Mouse (Mus musculus) naive thymus-derived CD4-positive, alpha-beta T cell, adult 2 months (primary cell): ENCODE results near the gene Ccl1.

Source experiments
- DNase-seq: peaks from one replicate; pipeline ENCODE4 v3.0.0-alpha.2; 2011; ENCODE audit warnings: low read depth

Gene Ccl1

DNA sequence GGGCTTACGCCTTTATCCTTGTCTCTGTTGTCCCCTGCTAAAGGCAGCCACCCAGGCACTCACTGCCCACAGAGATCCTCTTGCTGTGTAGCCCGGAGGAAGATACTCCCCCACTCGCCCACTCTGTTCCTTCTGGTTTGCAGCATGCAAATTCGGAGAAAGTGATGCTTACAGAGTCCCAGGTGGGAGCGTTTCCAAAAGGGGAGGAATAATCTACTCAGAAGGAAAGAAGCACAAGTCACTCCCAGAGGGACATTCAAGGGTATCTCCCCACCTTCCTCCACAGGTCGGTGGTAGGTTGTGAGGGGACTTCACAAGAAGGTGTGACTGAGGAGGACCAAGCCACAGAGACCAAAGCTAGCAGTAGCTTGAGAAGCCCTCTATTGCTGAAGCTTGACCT lies 100.3 kb downstream of the Ccl1 start:
- no peak for DNase-seq

DNA sequence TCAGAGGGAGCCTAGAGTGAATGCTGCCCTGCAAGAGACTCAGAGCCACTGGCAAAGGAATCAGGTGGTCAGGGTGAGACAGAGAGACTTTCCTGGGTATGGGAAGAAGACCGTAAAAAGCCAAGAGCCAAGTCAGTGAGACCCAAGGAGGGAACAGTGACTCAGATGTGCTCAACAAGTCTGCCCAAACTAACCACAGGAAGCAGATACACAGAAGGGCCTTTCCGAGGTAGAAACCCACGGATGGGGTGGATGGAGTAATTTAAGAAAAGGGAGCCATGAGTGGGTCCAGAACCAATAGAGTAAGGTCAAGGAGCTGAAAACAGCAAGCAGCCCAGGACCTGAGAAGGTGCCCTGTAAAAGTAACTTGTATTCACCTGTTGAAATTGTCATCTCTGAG lies 101.8 kb downstream of the Ccl1 start:
- no peak for DNase-seq

DNA sequence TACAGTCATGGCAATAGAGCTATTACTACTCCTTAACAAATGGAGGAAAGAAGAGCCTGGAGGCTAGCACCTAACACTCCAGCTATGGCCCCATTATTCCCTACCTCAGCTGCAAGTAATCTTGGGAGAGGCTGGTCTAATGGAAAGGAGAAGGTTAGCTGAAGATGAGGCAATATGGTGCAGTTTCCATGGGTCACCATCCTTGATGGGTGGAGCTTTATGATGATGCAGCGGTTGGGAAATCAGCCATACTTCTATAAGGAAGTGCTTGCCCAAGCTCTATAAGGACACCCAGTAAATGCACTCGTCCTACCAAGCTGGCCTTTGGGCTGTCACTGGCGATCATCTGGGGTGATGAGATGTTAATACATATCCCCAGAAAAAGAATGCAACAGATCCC lies 107.7 kb downstream of the Ccl1 start:
- no peak for DNase-seq

DNA sequence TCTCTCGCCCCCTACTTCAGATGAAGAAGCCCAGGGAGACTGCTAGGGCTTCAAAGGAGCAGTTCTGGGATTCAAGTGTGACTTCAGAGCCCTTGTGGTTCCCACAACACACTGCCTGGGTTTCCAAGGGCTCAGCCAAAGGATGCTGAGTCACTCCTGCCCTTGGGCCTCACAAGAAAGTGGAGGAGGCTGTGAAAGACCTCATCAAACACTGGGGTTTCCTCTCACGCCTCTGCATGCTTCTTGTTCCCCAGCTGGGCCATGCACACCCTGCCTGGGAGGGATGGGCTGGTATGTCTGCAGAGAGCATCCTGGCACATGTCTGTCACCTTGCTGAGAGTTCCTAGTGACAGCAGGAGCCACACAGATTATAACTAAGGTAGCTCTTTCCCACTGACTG lies 110.5 kb downstream of the Ccl1 start:
- DNase-seq = no peak

DNA sequence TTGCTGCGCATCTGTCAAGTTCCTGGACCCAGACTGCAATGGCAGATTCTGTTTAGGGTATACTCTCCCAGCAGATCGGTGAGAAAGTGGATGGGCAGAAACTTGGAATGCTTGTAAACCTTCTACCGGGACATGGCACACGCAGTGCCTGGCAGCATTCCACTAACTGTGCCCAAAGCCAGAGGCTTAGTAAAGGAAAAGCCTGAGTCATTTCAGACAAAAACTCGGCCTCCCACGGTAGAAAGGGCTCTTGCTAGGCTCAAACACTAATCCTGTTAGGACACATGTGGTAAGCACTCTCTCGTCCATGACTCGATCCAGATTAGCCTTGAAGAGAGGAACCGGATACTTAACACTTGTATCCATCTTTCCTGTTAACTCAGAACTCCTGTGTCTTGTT lies 111.7 kb downstream of the Ccl1 start:
- no peak for DNase-seq

GRCm38 (mm10) chr11:82189782-82190563 lies 115.5 kb downstream of the Ccl1 start:
- no peak for DNase-seq

DNA sequence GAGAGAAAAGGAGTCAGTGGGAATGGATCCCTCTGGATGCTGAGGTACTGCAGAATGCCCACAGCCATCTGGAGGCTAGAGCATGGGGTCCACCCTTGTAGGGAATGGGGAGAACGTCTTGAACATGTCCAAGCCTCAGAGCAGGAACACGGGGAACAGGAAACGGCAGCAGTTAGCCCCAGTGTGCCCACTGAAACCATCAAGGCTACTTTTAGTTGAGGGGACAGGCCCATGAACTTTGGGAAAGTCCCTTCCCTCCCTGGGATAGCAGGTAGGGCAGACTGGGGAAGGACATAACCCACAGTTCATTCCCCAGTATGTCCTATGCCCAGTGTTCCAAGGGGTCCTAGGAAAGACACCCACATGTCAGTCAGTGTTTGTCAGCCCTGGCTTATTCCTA lies 119.8 kb downstream of the Ccl1 start:
- DNase-seq = no peak

- DNase-seq = peak; percentile 77
These were observed 122.1 kb downstream of the Ccl1 start for GRCm38 (mm10) chr11:82183281-82183935.

GRCm38 (mm10) chr11:82182401-82182800 lies 123.1 kb downstream of the Ccl1 start:
- no peak for DNase-seq

DNA sequence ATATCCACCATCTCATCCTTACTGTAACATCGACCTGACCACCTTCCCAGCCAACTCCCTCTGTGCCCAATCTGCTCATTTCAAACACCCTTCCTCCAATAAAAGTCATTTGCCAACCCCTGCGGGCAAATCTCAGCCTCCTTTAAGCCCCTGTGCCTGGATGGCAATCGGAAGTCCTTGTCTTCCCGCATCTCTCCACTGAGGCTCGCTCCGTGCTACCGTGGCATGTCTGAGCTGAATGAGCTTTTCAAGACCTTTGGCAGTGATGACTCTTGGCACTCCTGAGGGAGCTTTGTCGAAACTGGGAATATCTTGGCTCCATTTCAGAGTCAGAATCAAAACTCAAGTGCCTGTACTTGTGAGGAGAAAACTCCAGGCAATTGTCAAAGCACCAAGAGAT lies 124.2 kb downstream of the Ccl1 start:
- DNase-seq = no peak

DNA sequence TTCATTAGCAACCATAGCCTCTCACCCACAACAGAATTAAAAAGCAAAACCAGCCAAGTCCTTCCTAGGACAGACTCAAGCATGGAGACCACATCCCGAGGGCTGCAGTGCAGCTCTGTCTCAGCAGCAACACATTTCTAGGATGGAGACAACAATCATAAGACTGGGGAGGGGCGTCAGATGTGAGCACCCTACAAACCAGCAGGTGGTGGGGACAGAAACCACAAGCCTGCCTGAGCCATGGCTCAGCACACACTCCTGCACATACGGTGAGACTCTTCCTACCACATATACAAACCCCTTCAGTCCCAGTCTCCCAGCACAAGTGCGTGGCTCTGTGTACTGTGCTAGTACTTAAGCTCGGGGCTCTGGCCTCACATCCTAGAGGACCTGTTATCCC lies 127.3 kb downstream of the Ccl1 start:
- DNase-seq = no peak

DNA sequence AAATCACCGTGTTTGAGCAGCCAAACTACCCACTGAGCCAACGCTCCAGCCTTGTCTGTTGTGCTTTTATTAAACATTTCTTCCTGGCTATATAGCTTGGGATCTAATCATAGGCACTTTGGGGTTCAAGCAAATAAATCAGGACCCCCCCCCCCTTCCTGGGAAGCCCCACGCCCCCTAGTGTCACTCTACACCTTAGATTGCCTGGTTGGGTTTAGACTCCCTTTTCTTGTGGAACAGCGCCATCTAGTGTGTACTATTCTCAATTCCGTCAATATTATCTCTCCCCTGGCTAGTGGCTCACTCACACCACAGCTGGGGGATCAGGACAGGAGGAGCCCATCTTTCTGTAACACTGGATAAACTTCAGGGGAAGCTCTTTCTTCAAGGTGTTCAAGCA lies 127.8 kb downstream of the Ccl1 start:
- peak; percentile 83 for DNase-seq

- peak; percentile 68 for DNase-seq
These were observed 130.7 kb downstream of the Ccl1 start for GRCm38 (mm10) chr11:82174794-82175193.

DNA sequence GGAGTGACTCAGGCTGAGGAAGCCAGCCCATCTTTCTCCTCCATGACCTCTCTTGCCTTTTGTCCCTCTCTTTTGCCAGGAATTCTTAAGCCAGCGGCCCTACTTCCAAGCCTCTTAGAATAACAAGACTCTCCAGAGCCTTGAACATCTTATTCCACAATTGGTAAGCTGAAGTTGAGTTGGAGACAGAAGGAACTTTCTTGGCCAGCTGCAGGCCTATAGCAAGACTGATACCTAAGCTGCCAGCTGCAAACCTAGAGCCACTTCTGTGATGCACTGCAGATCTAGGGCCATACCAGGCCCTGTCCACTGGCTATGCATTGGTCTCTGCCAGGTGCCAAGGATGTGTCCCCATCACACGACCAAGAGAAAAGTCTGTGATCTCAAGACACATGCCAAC lies 132.0 kb downstream of the Ccl1 start:
- no peak for DNase-seq

GRCm38 (mm10) chr11:82171316-82172071 lies 134.0 kb downstream of the Ccl1 start:
- DNase-seq = no peak

- no peak for DNase-seq
These were observed 136.0 kb downstream of the Ccl1 start for GRCm38 (mm10) chr11:82169456-82169855.

DNA sequence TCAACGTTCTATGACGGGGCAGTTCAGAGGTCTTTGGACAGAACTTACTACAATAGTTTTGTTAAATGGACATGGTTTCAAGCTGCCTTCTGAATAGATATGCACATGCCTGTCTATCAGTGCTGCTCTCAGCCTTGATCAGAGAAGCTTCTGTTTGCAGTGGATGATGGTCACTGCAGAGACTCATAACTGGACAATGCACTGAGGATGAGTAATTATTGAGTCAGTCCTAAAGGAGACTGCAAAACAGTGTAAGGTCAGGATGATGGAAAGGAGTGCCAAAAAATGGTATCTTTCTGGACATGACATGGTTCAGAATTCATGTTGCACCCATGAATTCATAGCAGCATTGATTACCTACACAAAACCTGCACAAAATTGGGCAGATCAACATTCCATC lies 137.2 kb downstream of the Ccl1 start:
- DNase-seq = no peak

DNA sequence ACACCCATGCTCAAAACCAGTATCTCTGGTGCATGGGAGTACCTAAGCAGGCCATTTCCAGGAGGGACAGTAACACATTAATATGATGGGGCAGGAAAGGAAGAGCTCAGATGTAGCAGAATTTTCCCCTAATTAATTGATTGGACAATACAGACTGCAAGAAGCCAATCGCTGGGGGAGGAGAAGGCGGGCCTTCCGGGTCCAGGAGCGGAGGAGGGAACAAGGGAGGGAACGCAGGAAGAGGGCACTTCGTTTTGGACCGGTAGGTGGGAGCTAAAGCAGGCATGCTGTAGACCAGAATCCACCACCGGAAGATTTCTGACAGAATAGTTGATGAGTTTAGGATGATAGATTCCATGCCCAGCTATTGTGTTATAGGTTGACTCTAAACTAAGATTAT lies 142.2 kb downstream of the Ccl1 start:
- no peak for DNase-seq

- DNase-seq = no peak
These were observed 146.4 kb downstream of the Ccl1 start for GRCm38 (mm10) chr11:82159126-82159525.

- DNase-seq = no peak
These were observed 165.9 kb downstream of the Ccl1 start for GRCm38 (mm10) chr11:82139492-82140094.

DNA sequence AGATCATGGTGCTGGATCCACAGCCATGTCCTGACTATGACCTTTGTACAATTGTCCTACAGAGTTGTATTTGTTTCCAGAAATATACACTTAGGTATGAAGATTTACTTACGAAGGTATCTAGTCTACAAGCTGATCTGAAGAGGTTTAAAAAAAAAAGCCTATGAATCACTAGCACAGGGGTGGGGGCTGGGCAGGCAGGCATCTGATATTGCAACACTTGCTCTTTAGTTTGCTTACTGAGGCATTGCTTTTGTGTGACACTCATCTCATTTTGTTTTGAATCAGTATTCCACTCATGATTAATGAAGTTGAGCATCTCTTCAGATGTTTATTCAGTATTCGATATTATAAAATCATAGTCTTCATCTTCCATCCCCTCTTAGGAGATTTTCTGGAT lies 169.3 kb downstream of the Ccl1 start:
- DNase-seq = no peak

GRCm38 (mm10) chr11:82132977-82133376 lies 172.5 kb downstream of the Ccl1 start:
- no peak for DNase-seq
